Mouse (Mus musculus) myocyte (in vitro differentiated cells): ENCODE measurements at regions not wholly inside any gene's neighbourhood (a gene's known extent, or its start where the extent isn't known, plus 50 kb on each side); places are given as distances from the start of the nearest gene placed in this dataset.

Experiments used
- POLR2A ChIP-seq: IDR thresholded peaks from one replicate; pipeline ENCODE4 v1.6.1; 2011; ENCODE audit warnings: low read depth, mild to moderate bottlenecking, control low read depth, moderate library complexity; ENCODE audit not compliant: insufficient read length
- TCF12 ChIP-seq: IDR thresholded peaks from one replicate; pipeline ENCODE4 v1.6.1; 2011; ENCODE audit warnings: mild to moderate bottlenecking, control low read depth; ENCODE audit not compliant: poor library complexity, insufficient read depth, severe bottlenecking
- USF1 ChIP-seq: IDR thresholded peaks from one replicate; pipeline ENCODE4 v1.6.1; 2011; ENCODE audit warnings: low read depth, mild to moderate bottlenecking, control low read depth, moderate library complexity

GRCm38 (mm10) chr17:27291673-27292072 lies 87.4 kb upstream of the Lemd2 start:
- TF ChIP-seq POLR2A (no peak), TCF12 (no peak), USF1 (no peak)
